Mouse (Mus musculus) kidney, adult 9 months (tissue): Measurements from ENCODE around the gene Slc25a3.

Experiments
- DNase-seq: peaks from one replicate; pipeline ENCODE4 v3.0.0; 2022

Slc25a3 gene

GRCm38 (mm10) chr10:91083393-91083927 is 40.4 kb downstream of the Slc25a3 start:
- peak; percentile 10 for DNase-seq

- peak; percentile 100 for DNase-seq
Measured at GRCm38 (mm10) chr10:91082550-91083392, 41.1 kb downstream of the Slc25a3 start, which contains the start of the genes Apaf1 and Ikbip. Gene Apaf1 (minus strand): TSS chr10:91082770. Gene Ikbip (plus strand): TSS chr10:91082940.

GRCm38 (mm10) chr10:91081959-91082507 is 41.8 kb downstream of the Slc25a3 start:
- no peak for DNase-seq

- DNase-seq = no peak
Measured at GRCm38 (mm10) chr10:91080540-91080939, 43.3 kb downstream of the Slc25a3 start.

GRCm38 (mm10) chr10:91076667-91077066 is 47.2 kb downstream of the Slc25a3 start:
- no peak for DNase-seq

- no peak for DNase-seq
Measured at GRCm38 (mm10) chr10:91073345-91073744, 50.5 kb downstream of the Slc25a3 start.

- DNase-seq = no peak
Measured at GRCm38 (mm10) chr10:91071768-91072167, 52.1 kb downstream of the Slc25a3 start.
